Mouse (Mus musculus) forebrain, postnatal 0 days (tissue): Measurements from ENCODE around the gene Mog. TPM values are rescaled to one million over a fixed set of nuclear protein-coding genes. Genes with fewer than 3 reads are reported as not detected.
A peak's percentile ranks its signal among the peaks of the same experiment; 100 is the strongest.

ENCODE experiments used
- ATAC-seq: fragments of 200-750 bp; cut with Nextera tagmentation; 2 replicates; pipeline ENCODE4 v1.8.0; 2017; ENCODE audit warnings: mild to moderate bottlenecking, moderate library complexity
- DNase-seq: peaks from one replicate; pipeline ENCODE4 v3.0.0-alpha.2; 2015
- H3K27ac ChIP-seq: fragments of 300-500 bp; sonication (generic); 2 replicates; pipeline ENCODE4 v1.5.1; 2014; ENCODE audit warnings: low read depth, mild to moderate bottlenecking, antibody characterized with exemption, low read length, moderate library complexity, mixed read lengths
- H3K27me3 ChIP-seq: fragments of 300-500 bp; sonication (generic); 2 replicates; pipeline ENCODE4 v1.6.1; 2014; ENCODE audit warnings: mild to moderate bottlenecking, low read length, mixed read lengths; ENCODE audit not compliant: insufficient read depth
- H3K36me3 ChIP-seq: fragments of 300-500 bp; sonication (generic); 2 replicates; pipeline ENCODE4 v1.6.1; 2014; ENCODE audit warnings: mild to moderate bottlenecking, moderate library complexity; ENCODE audit not compliant: insufficient read depth
- H3K4me1 ChIP-seq: fragments of 300-500 bp; sonication (generic); 2 replicates; pipeline ENCODE4 v1.6.1; 2014; ENCODE audit warnings: antibody characterized with exemption; ENCODE audit not compliant: insufficient read depth
- H3K4me2 ChIP-seq: fragments of 300-500 bp; sonication (generic); 2 replicates; pipeline ENCODE4 v1.6.1; 2014; ENCODE audit warnings: low read depth, mild to moderate bottlenecking, moderate library complexity
- H3K4me3 ChIP-seq: fragments of 300-500 bp; sonication (generic); 2 replicates; pipeline ENCODE4 v1.5.1; 2014; ENCODE audit warnings: low read depth, low read length, mixed read lengths
- H3K9ac ChIP-seq: fragments of 300-500 bp; sonication (generic); 2 replicates; pipeline ENCODE4 v1.6.1; 2014; ENCODE audit warnings: mild to moderate bottlenecking
- H3K9me3 ChIP-seq: fragments of 300-500 bp; sonication (generic); 2 replicates; pipeline ENCODE4 v1.6.1; 2016; ENCODE audit warnings: low read length
- CTCF ChIP-seq: sonication (generic); IDR thresholded peaks from 2 replicates; pipeline ENCODE4 v1.5.1; 2016; ENCODE audit warnings: antibody characterized with exemption, control low read depth, low read depth
- WGBS: fragments of 180-500 bp; shearing (Covaris S2); extraction: QIAGEN DNeasy Blood & Tissue Kit; methylation state at CpG from one replicate; pipeline ENCODE4 v1.1.7; 2014; 5-methylcytosine and 5-hydroxymethylcytosine counted together
- polyA plus RNA-seq: library from polyadenylated mRNA; unstranded; fragments of >200 nt; fragmentation: Nextera tagmentation; extraction: Ambion mirVana; gene quantifications from 2 replicates; pipeline ENCODE4 v1.2.1, GENCODE M21; 2015
- total RNA-seq: library from RNA; depleted of rRNA; stranded (reverse); fragments of >200 nt; gene quantifications from 2 replicates; pipeline ENCODE4 v1.2.3, GENCODE M21; 2014

Mog gene
- total and polyA plus RNA-seq, 2 experiments from 2014 or later: 1.1 TPM; not detected in 1

GRCm38 (mm10) chr17:37045611-37046311 is 22.6 kb upstream of the Mog start, which contains the start of gene Gabbr1:
TSS of gene Gabbr1 (plus strand) at chr17:37045966.
- Histone ChIP-seq H3K36me3 (no peaks in the 10 kb centered on the region), H3K4me2 (peak within 1 kb of the TSS; percentile 84), H3K27me3 (no peaks in the 10 kb centered on the region), H3K4me3 (peak within 1 kb of the TSS; percentile 95), H3K9me3 (no peaks in the 10 kb centered on the region), H3K27ac (peak within 1 kb of the TSS; percentile 94), H3K4me1 (0 out of 2 replicates have a peak, but pooled peaks cover 4% of the 10 kb centered on the region), H3K9ac (peak within 1 kb of the TSS; percentile 98)
- 0 out of 2 replicates have a peak, but pooled peaks have one; percentile 6 for TF ChIP-seq CTCF
- 1% methylated on average over 48 of the region's 55 CpGs for WGBS
- DNase-seq (peak; percentile 90), ATAC-seq (peak; percentile 81)

GRCm38 (mm10) chr17:37044651-37045244 is 21.6 kb upstream of the Mog start:
- H3K27ac ChIP-seq: peak overlapping the region; percentile 94
- H3K4me3 ChIP-seq: peak overlapping the region; percentile 95
- peak overlapping the region; percentile 84 for H3K4me2 ChIP-seq
- peak overlapping the region; percentile 98 for H3K9ac ChIP-seq
- 62% methylated on average over 7 of the region's 7 CpGs for WGBS
- ATAC-seq: no peak
- no peak for TF ChIP-seq CTCF
- no peaks in the 10 kb centered on the region for H3K9me3 ChIP-seq
- 0 out of 2 replicates have a peak, but pooled peaks cover 4% of the 10 kb centered on the region for H3K4me1 ChIP-seq
- DNase-seq: no peak
- no peaks in the 10 kb centered on the region for H3K36me3 ChIP-seq
- H3K27me3 ChIP-seq: no peaks in the 10 kb centered on the region

DNA sequence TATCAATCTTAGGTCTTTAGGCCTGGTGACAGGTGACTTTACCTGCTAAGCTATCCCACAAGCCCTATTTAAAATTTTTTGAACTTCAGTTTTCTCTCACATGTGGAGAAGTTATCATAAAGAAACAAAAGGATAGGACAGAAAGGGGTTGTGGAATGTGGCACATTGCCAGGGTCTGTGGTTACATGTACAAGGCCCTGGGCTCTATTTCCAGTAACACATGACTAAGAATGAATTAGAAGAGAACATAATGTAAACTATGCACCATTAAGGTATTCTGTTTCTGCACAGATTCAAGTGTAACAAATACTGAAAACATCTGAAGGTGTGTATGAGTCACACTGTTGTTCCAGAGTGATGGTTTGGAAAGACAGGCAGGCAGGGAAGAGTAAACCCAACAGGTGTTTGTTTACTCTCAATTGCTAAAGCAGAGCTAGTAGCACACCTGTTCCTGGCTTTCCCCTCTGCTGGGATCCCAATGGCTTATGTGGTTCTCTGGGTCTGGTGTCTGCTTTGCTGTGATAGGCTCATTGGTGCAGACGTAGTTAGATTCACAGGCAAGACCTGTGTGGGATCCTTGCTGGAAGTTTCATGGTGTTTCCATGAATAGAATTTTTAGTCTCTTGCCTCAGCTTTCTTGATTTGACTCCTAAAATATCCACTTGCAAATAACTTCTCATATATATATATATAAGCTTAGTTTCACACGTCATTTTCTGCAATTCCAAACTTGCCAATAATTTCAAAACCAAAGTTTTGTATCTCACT is 16.1 kb upstream of the Mog start:
- no peak for TF ChIP-seq CTCF
- Histone ChIP-seq H3K4me2 (no peak overlapping the region), H3K27ac (no peak overlapping the region), H3K27me3 (no peaks in the 10 kb centered on the region), H3K9me3 (no peaks in the 10 kb centered on the region), H3K4me1 (no peaks in the 10 kb centered on the region), H3K4me3 (no peak overlapping the region), H3K9ac (no peak overlapping the region), H3K36me3 (no peaks in the 10 kb centered on the region)
- 72% methylated on average over 2 of the region's 2 CpGs for WGBS
- DNase-seq (no peak), ATAC-seq (no peak)

- H3K9me3 ChIP-seq: no peaks in the 10 kb centered on the region
- no peaks in the 10 kb centered on the region for H3K36me3 ChIP-seq
- ATAC-seq (peak; percentile 1), DNase-seq (no peak)
- H3K4me2 ChIP-seq: peak overlapping the region; percentile 46
- H3K27me3 ChIP-seq: no peaks in the 10 kb centered on the region
- no peaks in the 10 kb centered on the region; the same call in 1 of the 2 replicates for H3K4me1 ChIP-seq
- H3K4me3 ChIP-seq: peak overlapping the region; percentile 38
- no peak for TF ChIP-seq CTCF
- 50% methylated on average over 8 of the region's 8 CpGs for WGBS
- peak overlapping the region; percentile 65 for H3K9ac ChIP-seq
- H3K27ac ChIP-seq: peak overlapping the region; percentile 96
Measured at GRCm38 (mm10) chr17:37029162-37029561, 6.0 kb upstream of the Mog start.

GRCm38 (mm10) chr17:37028683-37029120 is 5.5 kb upstream of the Mog start:
- WGBS: under 1% methylated on average over 14 of the region's 14 CpGs
- DNase-seq: peak; percentile 98

DNA sequence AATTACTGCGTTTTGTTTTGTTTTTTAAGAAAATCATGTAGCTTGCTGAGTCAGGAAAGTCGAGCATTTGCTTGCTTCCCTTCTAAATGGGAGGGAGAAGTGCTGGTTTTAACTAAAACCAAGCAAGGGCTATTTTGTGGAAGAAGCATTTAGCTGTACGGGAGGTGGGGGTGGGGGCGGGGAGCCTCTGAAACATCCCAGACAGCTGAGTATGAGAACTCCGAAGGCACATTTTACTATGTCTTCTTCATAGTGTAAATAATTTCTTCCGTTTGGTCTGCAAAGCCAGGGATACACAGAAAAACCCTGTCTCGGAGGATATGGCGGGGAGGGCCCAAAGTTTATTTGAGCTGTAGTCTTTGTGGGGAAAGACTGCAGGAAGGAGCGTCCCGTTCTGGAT is 5.0 kb upstream of the Mog start:
- Histone ChIP-seq H3K27me3 (no peaks in the 10 kb centered on the region), H3K4me1 (no peaks in the 10 kb centered on the region; the same call in 1 of the 2 replicates), H3K4me2 (peak overlapping the region; percentile 46), H3K4me3 (peak overlapping the region; percentile 38), H3K36me3 (no peaks in the 10 kb centered on the region), H3K27ac (peak overlapping the region; percentile 96), H3K9me3 (no peaks in the 10 kb centered on the region), H3K9ac (peak overlapping the region; percentile 65)
- TF ChIP-seq CTCF: no peak
- DNase-seq (no peak), ATAC-seq (peak; percentile 21)
- under 1% methylated on average over 10 of the region's 10 CpGs for WGBS

More at GRCm38 (mm10) chr17:37028683-37029120, 5.5 kb upstream of the Mog start:
- ATAC-seq: peak; percentile 98
- H3K4me3 ChIP-seq: peak overlapping the region; percentile 38
- no peaks in the 10 kb centered on the region for H3K27me3 ChIP-seq
- H3K4me2 ChIP-seq: peak overlapping the region; percentile 46
- TF ChIP-seq CTCF: no peak
- H3K27ac ChIP-seq: peak overlapping the region; percentile 96
- no peaks in the 10 kb centered on the region for H3K36me3 ChIP-seq
- no peaks in the 10 kb centered on the region for H3K9me3 ChIP-seq
- no peaks in the 10 kb centered on the region; the same call in 1 of the 2 replicates for H3K4me1 ChIP-seq
- peak overlapping the region; percentile 65 for H3K9ac ChIP-seq
